Mouse (Mus musculus) c-Kit-positive CD71-positive TER-119-negative erythroid progenitor cells, embryonic 14.5 days (primary cell): Measurements from ENCODE around the gene Fam240a.

Experiments used
- DNase-seq: peaks from one replicate; pipeline ENCODE4 v3.0.0-alpha.2; 2013; ENCODE audit warnings: low read depth

Gene Fam240a

GRCm38 (mm10) chr9:110916786-110917185 is at the start of gene Fam240a:
Gene Fam240a (minus strand): TSS chr9:110916861.
- DNase-seq, result no peak

GRCm38 (mm10) chr9:110965910-110966231 is 49.2 kb upstream of the Fam240a start:
- no peak for DNase-seq

- no peak for DNase-seq
Observed at GRCm38 (mm10) chr9:110965062-110965909, 48.6 kb upstream of the Fam240a start.

GRCm38 (mm10) chr9:110963566-110964115 is 47.0 kb upstream of the Fam240a start:
- DNase-seq, result no peak

- no peak for DNase-seq
Observed at GRCm38 (mm10) chr9:110961386-110961785, 44.7 kb upstream of the Fam240a start.

- no peak for DNase-seq
Observed at GRCm38 (mm10) chr9:110960230-110961149, 43.8 kb upstream of the Fam240a start.

- no peak for DNase-seq
Observed at GRCm38 (mm10) chr9:110959669-110960068, 43.0 kb upstream of the Fam240a start.

GRCm38 (mm10) chr9:110955962-110956361 is 39.3 kb upstream of the Fam240a start:
- DNase-seq, result no peak

- DNase-seq, result no peak
Observed at GRCm38 (mm10) chr9:110954681-110955445, 38.2 kb upstream of the Fam240a start.

- DNase-seq, result no peak
Observed at GRCm38 (mm10) chr9:110953550-110954461, 37.1 kb upstream of the Fam240a start.

- no peak for DNase-seq
Observed at GRCm38 (mm10) chr9:110952931-110953549, 36.4 kb upstream of the Fam240a start.

GRCm38 (mm10) chr9:110952398-110952797 is 35.7 kb upstream of the Fam240a start:
- no peak for DNase-seq

GRCm38 (mm10) chr9:110951866-110952265 is 35.2 kb upstream of the Fam240a start:
- no peak for DNase-seq

- DNase-seq, result no peak
Observed at GRCm38 (mm10) chr9:110951397-110951796, 34.7 kb upstream of the Fam240a start, which contains the start of gene Lrrc2. Gene Lrrc2 (plus strand): TSS chr9:110951545.

GRCm38 (mm10) chr9:110950109-110950508 is 33.4 kb upstream of the Fam240a start:
- DNase-seq, result no peak

- DNase-seq, result no peak
Observed at GRCm38 (mm10) chr9:110948813-110949310, 32.2 kb upstream of the Fam240a start.

GRCm38 (mm10) chr9:110947900-110948299 is 31.2 kb upstream of the Fam240a start:
- DNase-seq, result no peak

- DNase-seq, result no peak
Observed at GRCm38 (mm10) chr9:110947261-110947661, 30.6 kb upstream of the Fam240a start.

GRCm38 (mm10) chr9:110946548-110947044 is 29.9 kb upstream of the Fam240a start:
- no peak for DNase-seq

GRCm38 (mm10) chr9:110945926-110946325 is 29.3 kb upstream of the Fam240a start, which contains the start of gene Tdgf1:
Gene Tdgf1 (minus strand): TSS chr9:110946158.
- no peak for DNase-seq
